Mouse (Mus musculus): ENCODE data around the gene Myef2.
A peak's percentile ranks its signal among the peaks of the same experiment; 100 is the strongest.

Myef2 gene

DNA sequence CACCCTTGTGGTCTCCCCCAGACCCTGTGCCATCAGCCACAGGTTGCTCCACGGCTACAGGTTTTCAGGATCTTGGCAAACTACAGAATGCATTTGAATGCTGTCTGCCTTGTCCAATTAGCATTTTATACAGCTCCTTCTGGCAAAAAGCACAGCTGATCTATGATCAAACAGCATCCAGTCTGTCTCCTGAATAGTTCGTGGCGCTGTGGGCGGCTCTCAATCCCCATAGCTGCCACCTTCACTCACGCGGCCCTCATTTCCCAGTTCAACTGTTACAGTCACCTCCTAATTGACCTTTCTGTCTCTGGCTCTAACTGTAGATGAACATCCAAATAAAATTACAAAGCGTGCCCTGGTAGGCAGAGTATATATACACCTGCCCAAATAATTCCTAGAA, 56.1 kb downstream of the Myef2 start:
- DNase-seq: no peak

DNA sequence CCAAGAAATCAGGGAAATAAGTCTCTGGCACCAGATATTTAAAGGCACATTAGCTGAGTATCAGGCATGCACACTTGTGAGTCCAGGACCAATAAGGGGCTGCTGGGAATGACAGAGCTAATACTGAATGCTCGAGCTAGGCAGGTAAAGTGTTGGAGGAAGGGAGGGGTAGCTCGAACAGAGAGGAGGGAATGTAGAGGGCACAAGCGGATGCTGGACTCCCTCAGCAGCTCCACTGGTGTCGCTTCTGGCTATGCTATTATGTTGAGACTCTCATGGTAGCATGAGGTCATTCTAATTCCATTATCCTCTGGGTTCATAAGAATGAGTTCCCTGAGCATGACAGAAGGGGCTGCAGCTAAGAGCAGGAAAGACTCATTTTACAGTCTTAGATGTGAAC, 60.5 kb downstream of the Myef2 start:
- DNase-seq: no peak

DNA sequence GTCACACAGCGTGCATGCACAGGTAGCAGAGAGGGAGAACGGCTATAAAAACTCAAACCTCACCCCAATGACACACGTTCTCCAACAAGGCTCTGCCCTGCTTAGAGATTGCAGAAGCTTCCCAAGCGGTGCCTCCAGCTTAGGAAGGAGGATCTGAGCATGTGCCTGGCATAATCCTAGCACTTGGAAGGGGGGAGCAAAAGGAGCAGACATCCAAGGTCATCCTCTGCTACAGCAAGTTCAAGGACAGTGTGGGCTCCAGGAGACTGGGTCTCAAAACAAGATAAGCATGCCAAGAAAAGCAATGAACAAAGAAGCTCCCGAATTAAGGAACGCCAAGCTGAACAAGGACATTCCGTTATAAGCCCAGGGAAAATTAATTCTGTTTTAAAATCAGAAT, 62.0 kb downstream of the Myef2 start:
- DNase-seq: no peak

DNA sequence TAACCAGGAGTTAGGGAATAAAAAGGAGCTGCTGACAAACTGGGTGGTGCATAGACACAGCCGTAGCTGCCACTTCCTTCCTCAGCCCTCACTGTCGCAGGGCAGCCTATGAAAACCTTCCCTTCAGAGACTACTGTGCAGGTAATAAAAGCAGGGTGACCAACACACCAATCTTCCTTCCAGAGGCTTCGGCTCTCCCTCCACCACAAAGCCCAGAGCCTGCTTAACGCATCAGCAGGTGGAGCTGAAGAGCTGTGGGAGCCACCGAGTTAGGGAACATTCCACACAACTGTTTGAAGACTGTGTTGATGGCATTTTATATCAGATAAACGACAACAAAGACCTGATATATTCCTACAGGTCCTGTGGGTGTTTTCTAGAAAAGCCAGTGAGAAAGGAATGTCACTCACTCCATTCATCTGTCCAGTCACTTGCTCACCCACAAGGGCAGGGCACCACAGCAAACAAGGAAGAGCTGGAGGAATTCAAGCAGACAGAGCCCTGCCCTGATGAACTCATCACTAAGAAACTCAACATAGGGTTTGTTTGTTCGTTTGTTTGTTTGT, 66.1 kb downstream of the Myef2 start:
- DNase-seq: peak in 1 of 2 experiments; percentile 7

DNA sequence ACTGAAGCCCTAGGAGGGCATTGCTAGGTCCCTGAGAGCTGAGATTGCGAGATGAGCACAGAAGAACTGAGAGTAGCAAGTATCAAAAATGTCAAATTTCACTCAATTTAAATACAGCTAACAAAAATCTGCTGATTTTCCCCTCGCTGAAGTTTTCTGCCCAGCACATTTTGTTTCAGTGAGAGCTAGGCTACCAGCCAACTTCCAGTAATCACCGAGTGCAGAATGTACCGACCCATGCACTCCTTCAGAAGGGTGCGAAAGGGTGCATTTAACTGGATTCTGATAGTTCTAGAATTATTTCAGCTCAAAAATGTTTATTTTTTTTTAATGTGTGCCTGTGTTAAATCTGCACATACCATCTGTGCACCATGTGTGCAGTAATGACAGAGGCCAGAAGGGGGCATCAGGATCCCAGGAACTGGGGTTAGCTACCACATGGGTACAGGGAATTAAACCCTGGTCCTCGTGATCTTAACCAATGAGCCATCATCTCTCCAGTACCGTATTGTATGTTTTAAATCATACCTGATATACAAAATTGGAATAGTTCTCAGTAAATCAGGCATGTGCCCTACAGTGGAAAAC, 68.1 kb downstream of the Myef2 start:
- DNase-seq: no peak
